Mouse (Mus musculus) liver (tissue): ENCODE measurements at regions not wholly inside any gene's neighbourhood (a gene's known extent, or its start where the extent isn't known, plus 50 kb on each side); places are given as distances from the start of the nearest gene placed in this dataset.

Source experiments
- DNase-seq: peaks from one replicate; pipeline ENCODE4 v3.0.0-alpha.2; 2020; ENCODE audit warnings: mixed read lengths

DNA sequence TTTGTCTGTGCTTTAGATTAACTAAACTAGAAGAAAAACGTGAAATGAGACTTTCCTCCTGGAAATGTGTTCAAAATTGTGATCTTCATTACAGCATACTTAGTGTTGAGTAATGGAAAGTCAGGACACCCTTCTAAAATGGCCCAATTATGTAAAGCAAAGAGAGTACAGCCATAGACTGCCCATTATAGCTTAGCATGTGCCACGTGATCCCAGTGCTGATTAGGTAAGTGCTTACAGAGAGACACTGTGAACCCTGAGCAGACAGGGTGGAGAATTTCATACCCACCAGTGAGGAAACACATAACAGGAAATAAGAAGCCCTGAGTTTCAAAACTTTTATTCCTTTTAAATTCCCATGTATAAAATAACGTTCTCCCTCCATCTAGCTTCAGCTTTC, 587.3 kb upstream of the Nrsn1 start:
- no peak for DNase-seq

- no peak for DNase-seq
Observed at GRCm38 (mm10) chr13:25857096-25857495, 586.8 kb upstream of the Nrsn1 start.

DNA sequence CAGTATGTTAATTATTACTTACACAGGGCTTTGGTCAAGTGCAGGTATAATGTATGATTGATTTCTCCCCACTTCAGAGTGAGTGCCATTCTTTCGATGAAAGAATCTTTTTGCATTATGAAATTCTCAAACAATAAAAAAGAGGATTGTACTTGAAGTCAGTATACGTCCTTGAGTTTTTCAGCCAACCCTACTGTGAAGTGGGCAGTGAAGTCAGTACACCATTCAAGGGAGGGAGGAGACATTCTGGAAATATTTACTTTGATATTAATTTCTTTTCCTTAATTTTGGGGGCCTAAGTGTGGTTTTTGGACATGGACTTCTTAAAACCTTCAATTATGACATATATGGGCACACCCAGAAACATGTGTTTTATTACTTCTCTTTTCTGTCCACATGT, 586.2 kb upstream of the Nrsn1 start:
- DNase-seq, result no peak

DNA sequence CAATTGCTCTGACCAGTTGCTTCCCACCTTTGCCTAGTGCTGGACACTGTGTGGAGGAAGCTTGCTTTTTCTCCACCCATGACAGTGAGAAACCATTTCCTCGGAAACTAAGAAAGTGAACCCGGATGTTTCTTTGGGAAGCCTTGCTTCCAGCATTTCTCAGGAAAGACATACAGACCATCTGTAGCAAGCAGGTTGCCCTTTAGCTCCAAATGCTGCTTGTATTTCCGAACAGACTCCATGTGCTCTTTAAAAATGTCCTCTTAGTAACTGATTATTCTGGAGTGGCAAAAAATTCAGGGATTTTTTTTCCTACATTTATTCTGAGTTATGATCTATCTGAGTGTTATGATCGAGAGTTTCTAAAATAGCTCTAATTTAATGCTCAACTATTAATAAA, 577.9 kb upstream of the Nrsn1 start:
- no peak for DNase-seq

GRCm38 (mm10) chr13:25838237-25838636, 567.9 kb upstream of the Nrsn1 start:
- no peak for DNase-seq

DNA sequence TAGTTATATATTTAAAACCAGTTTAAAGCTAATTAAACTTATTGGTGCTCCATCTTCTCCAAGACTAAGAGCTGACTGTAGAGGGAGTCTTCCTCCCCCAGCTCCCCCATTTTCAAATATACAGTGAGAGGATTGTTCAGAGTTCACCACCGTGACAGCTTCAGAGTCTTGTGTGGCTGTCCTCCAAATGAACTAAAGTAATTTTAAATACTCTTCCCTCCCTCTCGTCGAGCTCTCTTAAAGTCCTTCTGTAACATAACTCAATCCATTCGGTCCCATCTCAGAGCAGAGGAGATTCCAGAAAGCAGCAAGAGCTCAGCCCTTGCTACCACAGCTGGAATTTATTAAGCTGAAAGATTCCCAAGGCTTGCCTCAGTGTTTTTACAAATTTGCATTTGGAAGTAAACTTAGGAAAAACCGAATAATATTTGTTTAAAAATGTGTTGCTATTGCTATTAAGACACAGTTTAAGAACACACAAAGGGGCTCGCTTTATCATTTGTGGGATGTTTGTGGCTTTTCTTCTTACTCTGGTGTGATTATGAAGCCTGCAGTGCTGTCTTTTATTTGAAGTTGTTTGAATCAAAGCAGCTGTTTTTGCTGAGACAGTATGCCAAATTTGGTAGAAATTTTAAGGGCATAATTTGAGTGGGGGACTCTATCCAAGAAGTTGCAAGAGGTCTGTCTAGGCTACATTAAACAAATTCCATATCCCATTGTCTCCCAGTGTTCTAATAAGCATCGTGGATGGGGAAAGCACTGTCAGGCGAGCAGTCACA, 559.0 kb upstream of the Nrsn1 start:
- DNase-seq, result no peak

GRCm38 (mm10) chr13:25808564-25809253, 538.4 kb upstream of the Nrsn1 start:
- DNase-seq, result no peak

- DNase-seq, result no peak
Observed at GRCm38 (mm10) chr13:25793216-25793803, 523.0 kb upstream of the Nrsn1 start.

DNA sequence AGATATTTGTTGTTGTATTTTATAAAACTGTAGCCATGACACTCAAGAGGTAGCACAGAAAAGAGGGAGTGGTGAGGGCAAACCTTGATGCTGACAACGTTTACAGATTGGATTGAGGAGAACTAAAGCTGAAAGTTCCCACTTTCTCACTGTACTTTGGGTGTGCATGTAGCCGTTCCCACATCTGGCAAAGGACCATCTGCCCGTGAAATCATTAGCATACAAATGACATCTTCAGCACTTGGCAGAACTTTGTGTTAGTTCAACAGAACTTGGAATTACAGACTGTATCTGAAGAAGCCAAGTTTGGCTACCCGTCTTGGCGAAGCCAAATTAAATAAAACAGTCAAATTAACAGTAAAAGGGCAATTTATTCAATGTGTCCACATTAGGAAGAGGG, 510.9 kb upstream of the Nrsn1 start:
- no peak for DNase-seq

DNA sequence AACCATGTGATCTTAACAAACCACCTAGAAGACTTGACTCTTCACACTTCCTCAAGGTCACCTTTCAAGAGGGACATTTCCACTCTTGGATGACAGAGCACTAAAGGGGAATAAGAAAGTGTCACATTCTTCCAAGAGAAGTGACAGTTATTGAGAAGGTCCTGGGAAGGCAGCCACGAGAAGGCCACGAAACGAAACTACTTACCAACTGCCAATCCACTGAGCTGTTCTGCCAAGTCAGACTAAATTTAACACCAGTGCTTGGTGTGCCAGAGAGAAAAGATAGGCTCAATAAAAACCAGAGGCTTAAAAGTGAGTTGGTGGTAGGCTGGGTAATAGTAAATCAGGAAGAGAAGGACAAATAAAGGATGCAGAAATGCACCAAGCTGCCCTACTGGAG, 507.4 kb upstream of the Nrsn1 start:
- DNase-seq, result no peak

GRCm38 (mm10) chr13:25774586-25775182, 504.4 kb upstream of the Nrsn1 start:
- no peak for DNase-seq

DNA sequence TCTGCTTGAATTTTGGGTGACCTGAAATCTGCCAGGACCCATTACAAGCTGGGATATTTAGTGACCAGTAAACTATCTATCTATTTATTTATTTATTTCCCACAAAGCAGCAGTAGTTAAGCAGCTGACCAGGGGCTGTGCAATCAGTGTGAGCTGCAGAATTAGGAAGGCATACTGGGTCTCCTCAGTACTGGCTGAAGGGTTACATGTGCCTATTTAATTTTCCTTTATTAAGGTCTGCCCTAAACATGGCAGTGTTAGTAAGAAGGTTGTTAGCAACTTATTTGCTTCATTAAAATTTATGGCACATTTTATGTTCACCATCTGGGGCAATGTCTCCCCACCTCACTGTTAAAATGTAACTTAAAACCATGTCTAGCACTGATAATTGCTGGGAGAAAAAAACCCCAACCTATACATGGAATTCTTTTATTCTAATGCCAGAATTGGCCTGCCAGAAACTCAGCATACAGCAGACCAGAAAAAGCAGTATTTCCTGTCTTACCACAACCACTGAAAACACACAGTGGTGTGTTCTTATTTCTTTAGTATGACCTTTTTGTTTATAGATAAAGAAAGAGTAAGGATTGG, 484.3 kb upstream of the Nrsn1 start:
- no peak for DNase-seq

DNA sequence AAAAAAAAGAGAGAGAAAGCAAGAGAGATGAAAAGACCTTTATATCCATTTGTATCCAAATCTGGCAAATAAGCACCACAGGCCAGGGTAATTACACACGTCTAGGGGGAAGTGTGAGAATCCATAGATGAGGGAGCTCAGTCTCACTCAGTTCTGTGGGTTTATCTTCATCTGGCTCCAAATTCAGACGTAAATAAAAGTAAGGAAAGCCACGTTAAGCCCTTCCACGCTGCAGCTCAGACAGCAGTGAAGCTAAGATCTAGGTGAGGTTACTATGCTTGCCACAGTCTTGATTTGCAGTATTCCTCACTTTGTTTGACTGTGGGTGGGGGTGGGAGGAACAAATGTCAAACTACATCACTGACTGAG, 481.1 kb upstream of the Nrsn1 start:
- no peak for DNase-seq

- no peak for DNase-seq
Observed at GRCm38 (mm10) chr13:25750460-25751408, 480.4 kb upstream of the Nrsn1 start.

DNA sequence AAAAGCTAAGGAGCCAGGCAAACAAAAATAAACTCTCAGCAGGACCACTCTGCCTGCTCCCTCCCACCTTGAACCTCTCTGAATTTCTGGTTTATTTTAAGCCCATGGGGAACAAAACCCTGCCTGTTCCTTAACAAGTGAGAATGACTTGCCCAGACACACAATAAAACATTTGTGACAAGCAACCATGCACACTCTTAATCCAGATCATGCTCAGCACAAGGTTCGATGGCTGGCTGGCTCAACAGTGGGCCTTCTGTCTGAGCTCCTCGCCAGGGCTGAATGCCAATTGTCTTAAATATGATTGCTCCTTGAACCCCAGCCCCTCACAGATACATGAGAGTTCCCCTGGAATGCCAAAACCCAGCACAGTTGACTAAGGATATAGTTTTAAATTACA, 468.3 kb upstream of the Nrsn1 start:
- no peak for DNase-seq

- DNase-seq, result no peak
Observed at GRCm38 (mm10) chr13:25729327-25729892, 459.1 kb upstream of the Nrsn1 start.

DNA sequence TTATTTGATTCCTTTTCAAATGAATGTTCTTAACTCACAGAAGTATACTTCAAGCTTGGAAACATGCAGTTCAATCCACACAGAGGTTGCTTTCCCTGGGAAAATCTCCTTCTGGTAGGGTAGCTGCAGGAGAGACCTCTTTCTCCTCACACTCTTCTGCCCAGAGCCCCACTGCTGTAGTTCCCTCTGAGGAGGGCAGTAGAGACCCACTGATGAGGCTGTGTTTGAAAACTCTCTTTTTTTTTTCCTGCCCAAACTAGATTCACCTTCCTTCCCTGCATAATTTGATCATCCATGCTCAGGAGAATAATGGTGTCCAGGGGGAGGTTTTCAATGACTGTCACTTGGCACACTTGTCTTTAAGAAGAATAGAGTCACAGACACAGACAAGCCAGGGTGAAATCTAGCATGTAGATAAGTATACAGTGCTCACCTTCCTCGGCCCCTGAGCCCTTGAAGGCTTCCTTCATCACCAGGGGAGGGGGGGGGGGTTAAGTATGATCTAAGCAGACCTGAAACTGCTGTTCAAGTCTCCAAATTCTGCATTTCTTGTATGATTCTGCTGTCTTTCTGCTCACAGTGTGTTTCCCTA, 457.3 kb upstream of the Nrsn1 start:
- no peak for DNase-seq

GRCm38 (mm10) chr13:25722595-25723525, 452.6 kb upstream of the Nrsn1 start:
- no peak for DNase-seq

DNA sequence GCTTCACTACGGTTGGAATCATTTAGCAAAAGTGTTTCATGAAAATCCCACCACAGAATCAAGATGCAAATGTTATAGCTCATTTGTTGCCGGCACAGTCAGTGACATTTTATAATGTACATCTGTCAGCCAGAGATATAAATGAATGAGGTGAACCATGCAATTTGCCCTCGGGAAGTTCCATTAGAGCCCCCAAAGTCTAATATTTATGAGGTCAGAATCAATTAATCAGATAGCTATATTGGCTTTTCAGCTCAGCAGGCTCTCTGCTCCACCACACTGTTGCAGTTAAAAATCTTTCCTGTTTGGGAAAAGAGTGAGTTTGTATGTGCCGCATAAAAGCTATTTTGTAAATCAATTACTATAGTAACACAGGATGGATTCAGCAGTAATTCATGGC, 430.7 kb upstream of the Nrsn1 start:
- DNase-seq, result no peak

GRCm38 (mm10) chr13:25695956-25696355, 425.7 kb upstream of the Nrsn1 start:
- no peak for DNase-seq
